Mouse (Mus musculus): ENCODE results near the gene Cchcr1. TPM values are rescaled to one million over a fixed set of nuclear protein-coding genes. Genes with fewer than 3 reads are reported as not detected.

Gene Cchcr1
- total RNA-seq, 2 experiments from 2014 or later, result 8.1 to 9.1 TPM

- peak; percentile 23 to 60 for DNase-seq (ENCODE audit: low spot score in 2 of 2)
- intact Hi-C loops (cut with DNase I), result no loop called here
These were observed 3.8 kb upstream of the Cchcr1 start for GRCm38 (mm10) chr17:35512916-35513626.

- intact Hi-C loops (cut with DNase I), result no loop called here
These were observed 3.0 kb upstream of the Cchcr1 start for GRCm38 (mm10) chr17:35513886-35514285.

GRCm38 (mm10) chr17:35514756-35515155 is 2.1 kb upstream of the Cchcr1 start:
- DNase-seq (ENCODE audit: low spot score in 2 of 2), result no peak
- intact Hi-C loops (cut with DNase I), result no loop called here

More at GRCm38 (mm10) chr17:35513886-35514285, 3.0 kb upstream of the Cchcr1 start:
- DNase-seq (ENCODE audit: low spot score in 2 of 2), result peak; percentile 62 to 68

- peak; percentile 36 to 64 for DNase-seq (ENCODE audit: low spot score in 2 of 2)
- intact Hi-C loops (cut with DNase I), result no loop called here
These were observed 824 bp upstream of the Cchcr1 start for GRCm38 (mm10) chr17:35515911-35516640.

- intact Hi-C loops (cut with DNase I), result no loop called here
- no peak for DNase-seq (ENCODE audit: low spot score in 2 of 2)
These were observed 626 bp downstream of the Cchcr1 start for GRCm38 (mm10) chr17:35517526-35517925.

- intact Hi-C loops (cut with DNase I), result no loop called here
- no peak for DNase-seq (ENCODE audit: low spot score in 2 of 2)
These were observed 7.5 kb downstream of the Cchcr1 start for GRCm38 (mm10) chr17:35524354-35524753.

- intact Hi-C loops (cut with DNase I), result no loop called here
- no peak for DNase-seq (ENCODE audit: low spot score in 2 of 2)
These were observed 9.7 kb downstream of the Cchcr1 start for GRCm38 (mm10) chr17:35526644-35527043.

GRCm38 (mm10) chr17:35532360-35532759 is 15.5 kb downstream of the Cchcr1 start:
- DNase-seq (ENCODE audit: low spot score in 2 of 2), result no peak
- intact Hi-C loops (cut with DNase I), result no loop called here

- intact Hi-C loops (cut with DNase I), result no loop called here
These were observed 16.0 kb downstream of the Cchcr1 start, which contains the start of gene Psors1c2 for GRCm38 (mm10) chr17:35532901-35533300. TSS of gene Psors1c2 (plus strand) at chr17:35533201.

GRCm38 (mm10) chr17:35534343-35534742 is 17.4 kb downstream of the Cchcr1 start:
- intact Hi-C loops (cut with DNase I), result no loop called here
- peak; percentile 91 to 93 for DNase-seq (ENCODE audit: low spot score in 2 of 2)

More at GRCm38 (mm10) chr17:35532901-35533300, 16.0 kb downstream of the Cchcr1 start, which contains the start of gene Psors1c2:
- no peak for DNase-seq (ENCODE audit: low spot score in 2 of 2)

GRCm38 (mm10) chr17:35537421-35537820 is 20.5 kb downstream of the Cchcr1 start:
- no peak for DNase-seq (ENCODE audit: low spot score in 2 of 2)
- intact Hi-C loops (cut with DNase I), result no loop called here

- intact Hi-C loops (cut with DNase I), result no loop called here
- no peak for DNase-seq (ENCODE audit: low spot score in 2 of 2)
These were observed 21.6 kb downstream of the Cchcr1 start for GRCm38 (mm10) chr17:35538476-35538875.

- no peak for DNase-seq (ENCODE audit: low spot score in 2 of 2)
- intact Hi-C loops (cut with DNase I), result no loop called here
These were observed 22.6 kb downstream of the Cchcr1 start for GRCm38 (mm10) chr17:35539540-35539939.

- intact Hi-C loops (cut with DNase I), result no loop called here
- DNase-seq (ENCODE audit: low spot score in 2 of 2), result peak; percentile 33 to 56
These were observed 26.0 kb downstream of the Cchcr1 start for GRCm38 (mm10) chr17:35542761-35543411.

- intact Hi-C loops (cut with DNase I), result no loop called here
- DNase-seq (ENCODE audit: low spot score in 2 of 2), result no peak
These were observed 26.5 kb downstream of the Cchcr1 start for GRCm38 (mm10) chr17:35543412-35543861.

GRCm38 (mm10) chr17:35544001-35544400 is 27.1 kb downstream of the Cchcr1 start:
- DNase-seq (ENCODE audit: low spot score in 2 of 2), result no peak
- intact Hi-C loops (cut with DNase I), result no loop called here

GRCm38 (mm10) chr17:35544680-35545079 is 27.8 kb downstream of the Cchcr1 start:
- intact Hi-C loops (cut with DNase I), result no loop called here

GRCm38 (mm10) chr17:35547465-35547864 is 30.6 kb downstream of the Cchcr1 start:
- DNase-seq (ENCODE audit: low spot score in 2 of 2), result no peak
- intact Hi-C loops (cut with DNase I), result no loop called here

More at GRCm38 (mm10) chr17:35544680-35545079, 27.8 kb downstream of the Cchcr1 start:
- peak; percentile 58 to 70 for DNase-seq (ENCODE audit: low spot score in 2 of 2)

- intact Hi-C loops (cut with DNase I), result no loop called here
- no peak for DNase-seq (ENCODE audit: low spot score in 2 of 2)
These were observed 31.7 kb downstream of the Cchcr1 start for GRCm38 (mm10) chr17:35548636-35549035.
